Mouse (Mus musculus): ENCODE measurements around the gene Eif4a1.

Gene Eif4a1

GRCm38 (mm10) chr11:69679144-69679543 lies 6.9 kb upstream of the Eif4a1 start:
- DNase-seq (ENCODE audit: low read depth, low spot score): no peak

DNA sequence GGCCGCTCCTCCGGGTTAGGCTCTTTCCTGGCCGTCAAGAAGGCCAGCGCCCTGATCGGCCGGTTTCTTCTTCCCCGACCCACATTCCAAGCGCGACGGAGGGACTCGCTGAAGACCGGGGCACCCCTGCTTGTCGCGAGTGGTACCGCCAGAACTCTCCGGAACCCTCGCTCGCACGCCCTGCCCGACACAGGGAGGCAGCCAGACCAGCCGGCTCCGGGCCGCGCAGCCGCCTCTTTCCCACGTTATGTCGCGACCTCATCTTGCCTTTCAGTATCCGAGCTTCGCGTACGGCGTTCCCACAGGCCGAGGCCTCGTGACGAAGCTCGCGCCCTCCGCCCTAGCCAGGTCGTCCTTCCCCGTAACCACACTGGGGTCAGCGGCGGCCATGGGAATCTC lies 498 bp downstream of the Eif4a1 start:
- DNase-seq (ENCODE audit: low read depth, low spot score): no peak

DNA sequence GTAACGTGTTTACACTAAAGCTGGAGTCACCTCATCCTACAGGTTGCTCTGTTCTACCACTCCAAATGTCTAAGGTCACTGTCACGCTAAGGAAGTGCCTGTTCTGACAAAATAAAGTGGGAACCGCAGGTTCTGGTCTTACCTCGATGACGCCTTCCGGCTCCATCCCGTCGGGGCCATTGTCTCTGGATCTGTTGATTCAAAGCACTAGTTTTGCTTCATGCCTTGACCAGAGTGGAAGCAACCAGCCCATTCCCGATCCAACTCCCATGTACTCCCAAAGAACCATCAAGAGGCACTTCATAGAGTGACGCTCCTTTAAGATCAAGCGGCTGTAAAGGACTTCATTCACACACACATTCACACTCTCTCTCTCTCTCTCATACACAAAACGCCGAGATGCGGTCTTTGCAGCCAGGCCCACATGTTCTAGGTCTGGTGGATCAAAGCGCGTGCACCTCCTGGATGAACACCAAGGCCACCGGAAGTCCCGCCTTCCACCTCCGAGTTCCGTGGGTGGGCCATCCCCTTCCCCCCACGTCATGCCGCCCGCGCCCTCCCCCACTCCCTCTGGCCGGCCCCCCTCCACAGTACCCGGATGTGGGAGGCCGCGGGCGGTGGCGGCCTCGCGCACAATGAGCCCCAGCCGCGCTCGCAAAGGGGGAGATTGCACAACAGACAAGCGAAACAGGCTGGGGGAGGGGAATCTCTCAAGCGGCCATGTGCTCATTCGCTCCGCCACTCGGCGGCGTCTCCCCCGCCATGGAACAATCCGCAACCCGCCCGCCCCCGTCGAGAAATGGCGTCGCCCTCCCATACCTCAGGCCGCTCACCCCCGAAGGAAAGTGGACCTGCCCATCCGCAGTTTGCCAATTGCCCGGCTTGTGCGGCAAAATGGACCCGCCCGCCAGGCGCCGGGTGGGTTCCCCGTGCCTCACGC lies 1.2 kb downstream of the Eif4a1 start:
- peak; percentile 86 for DNase-seq (ENCODE audit: low read depth, low spot score)

DNA sequence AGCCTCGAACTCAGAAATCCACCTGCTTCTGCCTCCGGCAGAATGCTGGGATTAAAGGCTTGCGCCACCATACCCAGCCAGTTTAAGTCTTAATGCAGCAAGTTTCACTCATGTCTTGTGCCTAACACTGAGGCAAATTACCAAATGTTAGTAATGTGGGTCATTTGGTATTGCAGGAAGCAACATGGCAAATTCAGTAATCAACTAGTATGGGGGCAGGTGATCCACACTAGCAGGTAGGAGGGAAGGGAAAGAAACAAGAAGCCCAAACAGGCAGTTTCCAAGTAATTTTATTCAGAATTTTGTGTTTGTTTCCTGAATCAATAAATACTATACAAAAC lies 5.6 kb downstream of the Eif4a1 start:
- DNase-seq (ENCODE audit: low read depth, low spot score): no peak

DNA sequence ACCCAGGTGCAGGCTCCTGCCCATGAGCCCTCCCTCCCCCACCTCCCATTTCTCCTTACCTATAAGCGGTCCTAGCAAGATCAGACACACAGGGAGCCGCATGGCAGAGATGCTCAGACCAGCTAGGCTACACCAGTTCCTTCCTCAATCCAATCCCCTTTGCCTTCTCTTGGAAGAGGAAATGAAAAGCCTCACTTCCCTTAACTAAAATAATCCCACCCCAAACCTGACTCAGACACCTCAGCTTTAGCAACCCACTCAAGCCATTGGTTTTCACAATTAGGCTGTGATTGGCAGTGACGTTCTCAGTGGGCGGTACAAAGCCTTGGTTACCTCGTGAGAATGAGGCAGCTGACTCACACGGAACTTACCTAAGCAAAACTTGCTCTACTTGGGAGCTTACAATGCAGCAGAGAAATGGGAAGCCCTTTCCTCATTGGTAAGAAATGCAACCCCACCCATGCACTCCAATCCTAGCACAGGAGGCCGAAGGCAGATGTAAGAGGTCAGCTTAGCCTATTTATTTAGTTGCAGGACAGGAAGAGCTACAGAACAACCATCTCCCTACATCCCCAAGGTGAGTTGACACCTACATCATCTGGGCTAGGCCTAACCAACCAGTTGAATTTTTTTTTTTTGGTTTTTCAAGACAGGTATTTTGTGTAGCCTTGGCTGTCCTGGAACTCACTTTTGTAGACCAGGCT lies 6.1 kb downstream of the Eif4a1 start, which contains the start of gene Cd68:
Gene Cd68 (minus strand): TSS at position 193 of the 704 bp plus-strand sequence.
- peak; percentile 90 for DNase-seq (ENCODE audit: low read depth, low spot score)

DNA sequence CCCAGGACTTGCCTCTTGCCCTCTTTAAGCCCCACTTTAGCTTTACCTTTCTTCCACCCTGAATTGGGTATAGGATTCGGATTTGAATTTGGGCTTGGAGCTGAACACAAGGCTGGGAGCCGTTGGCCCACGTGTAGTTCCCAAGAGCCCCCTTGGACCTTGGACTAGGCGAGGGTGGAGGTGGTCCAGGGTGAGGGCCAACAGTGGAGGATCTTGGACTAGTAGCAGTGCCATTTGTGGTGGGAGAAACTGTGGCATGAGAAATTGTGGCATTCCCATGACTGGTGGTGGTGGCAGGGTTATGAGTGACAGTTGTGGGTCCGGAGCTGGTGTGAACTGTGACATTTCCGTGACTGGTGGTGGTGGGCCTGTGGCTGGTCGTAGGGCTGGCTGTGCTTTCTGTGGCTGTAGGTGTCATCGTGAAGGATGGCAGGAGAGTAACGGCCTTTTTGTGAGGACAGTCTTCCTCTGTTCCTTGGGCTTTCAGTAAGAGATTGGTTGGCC lies 6.7 kb downstream of the Eif4a1 start:
- DNase-seq (ENCODE audit: low read depth, low spot score): no peak

- DNase-seq (ENCODE audit: low read depth, low spot score): no peak
Measured at GRCm38 (mm10) chr11:69664841-69665240, 7.4 kb downstream of the Eif4a1 start.

DNA sequence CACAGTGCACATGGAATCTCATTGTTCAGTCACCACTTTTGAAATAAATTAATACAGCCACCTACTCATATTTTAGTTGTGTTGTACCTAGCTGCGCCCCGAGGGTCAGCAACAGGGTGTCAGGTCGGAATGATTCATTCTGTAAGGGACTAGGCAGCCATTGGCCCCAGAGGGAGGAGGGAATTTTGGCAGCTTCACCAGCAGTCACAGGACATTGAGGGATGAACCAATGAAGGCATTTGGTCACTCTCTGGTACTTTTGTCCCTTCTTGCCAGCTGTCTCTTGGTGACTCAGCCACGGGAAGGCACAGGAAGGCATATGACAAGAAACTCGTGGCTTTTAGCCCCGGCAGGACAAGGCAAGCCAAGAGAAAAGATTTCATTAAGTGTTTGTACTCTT lies 8.4 kb downstream of the Eif4a1 start:
- no peak for DNase-seq (ENCODE audit: low read depth, low spot score)

GRCm38 (mm10) chr11:69662967-69663671 lies 9.1 kb downstream of the Eif4a1 start:
- DNase-seq (ENCODE audit: low read depth, low spot score): no peak

GRCm38 (mm10) chr11:69662213-69662966 lies 9.8 kb downstream of the Eif4a1 start, which contains the start of gene Mpdu1:
Mpdu1 (minus strand) TSS chr11:69662642.
- peak; percentile 97 for DNase-seq (ENCODE audit: low read depth, low spot score)

DNA sequence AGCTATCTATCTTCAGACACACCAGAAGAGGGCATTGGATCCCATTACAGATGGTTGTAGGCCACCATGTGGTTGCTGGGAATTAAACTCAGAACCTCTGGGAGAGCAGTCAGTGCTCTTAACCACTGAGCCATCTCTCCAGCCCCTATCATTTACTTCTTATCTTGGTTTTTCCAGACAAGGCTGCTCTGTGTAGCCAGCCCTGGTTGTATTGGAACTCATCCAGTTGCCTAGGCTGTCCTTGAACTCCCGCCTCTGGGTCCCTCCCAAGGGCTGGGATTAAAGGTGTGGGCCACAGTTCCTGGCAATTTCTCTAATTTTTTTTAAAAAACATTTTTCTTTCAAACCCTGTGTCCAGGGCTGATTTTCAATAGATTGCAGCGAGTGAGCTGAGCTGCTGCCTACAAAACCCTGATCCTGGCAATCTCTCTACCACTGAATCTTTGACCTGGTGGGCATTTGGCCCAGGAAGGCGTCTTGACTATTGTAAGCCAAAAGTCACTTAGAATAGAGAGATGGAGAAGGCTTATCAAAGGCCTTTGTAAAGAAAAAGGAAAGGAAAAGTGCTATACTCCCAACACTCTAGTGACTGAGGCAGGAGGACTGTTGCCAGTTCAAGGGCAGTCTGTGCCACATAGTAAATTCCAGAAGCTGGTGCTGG lies 10.9 kb downstream of the Eif4a1 start:
- DNase-seq (ENCODE audit: low read depth, low spot score): no peak

GRCm38 (mm10) chr11:69657462-69657881 lies 14.8 kb downstream of the Eif4a1 start:
- DNase-seq (ENCODE audit: low read depth, low spot score): no peak

DNA sequence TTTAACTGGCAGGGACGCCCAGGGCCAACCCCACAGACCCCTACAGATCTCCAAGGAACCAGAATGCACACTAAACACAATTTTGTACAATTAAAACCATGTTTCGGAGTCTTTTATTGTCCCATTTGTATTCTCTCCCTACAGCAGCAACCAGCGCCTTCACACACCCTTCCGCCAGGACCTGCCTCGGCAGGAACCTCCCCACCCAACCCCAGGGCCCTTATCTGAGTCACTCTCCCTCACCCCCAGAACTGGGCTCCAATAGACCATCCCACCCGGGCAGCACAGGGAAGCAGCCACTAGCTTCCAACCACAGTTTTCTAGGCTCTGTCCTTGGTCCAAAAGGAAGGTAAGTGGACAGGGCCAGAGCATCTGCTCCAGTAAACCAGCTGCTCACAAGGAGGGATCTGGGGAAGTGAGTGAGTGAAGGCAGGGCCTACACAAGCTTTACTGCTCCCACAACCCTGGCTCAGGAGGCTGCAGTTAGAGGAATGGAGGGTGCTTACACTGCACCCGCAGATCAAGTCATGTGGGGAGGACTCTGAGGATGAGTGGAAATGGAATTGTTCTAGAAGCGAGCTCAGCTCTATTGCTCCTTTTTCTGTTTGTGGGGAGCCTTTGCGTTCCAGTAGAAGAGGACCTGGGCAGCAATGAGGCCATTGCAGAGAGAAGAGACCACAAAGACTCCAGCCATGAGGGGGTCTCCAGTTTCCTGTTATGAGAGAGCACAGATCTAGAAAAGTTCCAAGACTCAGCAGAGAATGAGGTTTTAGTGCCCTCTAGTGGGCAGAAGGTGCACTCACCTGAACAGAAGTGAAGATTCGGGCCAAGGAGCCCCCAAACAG lies 15.4 kb downstream of the Eif4a1 start:
- DNase-seq (ENCODE audit: low read depth, low spot score): no peak

DNA sequence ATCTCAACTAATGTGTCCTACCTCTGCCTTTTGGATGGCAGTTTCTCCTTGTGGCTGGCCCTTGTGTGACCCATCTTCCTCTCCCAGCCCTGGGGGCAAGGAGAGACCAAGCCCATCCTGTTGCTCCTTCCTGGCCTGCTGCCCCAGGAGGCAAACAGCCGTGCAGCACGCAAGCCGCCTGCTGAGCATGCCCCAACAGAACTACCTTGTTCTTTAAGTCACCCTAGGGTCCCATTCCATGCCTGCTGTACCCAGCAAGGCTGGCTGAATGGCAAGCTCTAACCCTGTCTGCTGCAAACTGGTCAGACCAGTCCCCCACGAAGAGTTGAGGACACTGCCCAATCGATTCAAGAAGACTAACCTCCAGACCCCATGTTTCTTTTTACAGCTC lies 16.2 kb downstream of the Eif4a1 start:
- DNase-seq (ENCODE audit: low read depth, low spot score): no peak

GRCm38 (mm10) chr11:69655264-69656064 lies 16.8 kb downstream of the Eif4a1 start, which contains the start of gene Sox15:
Sox15 (plus strand) TSS chr11:69655314.
- DNase-seq (ENCODE audit: low read depth, low spot score): peak; percentile 86

GRCm38 (mm10) chr11:69654760-69655159 lies 17.5 kb downstream of the Eif4a1 start:
- DNase-seq (ENCODE audit: low read depth, low spot score): no peak

DNA sequence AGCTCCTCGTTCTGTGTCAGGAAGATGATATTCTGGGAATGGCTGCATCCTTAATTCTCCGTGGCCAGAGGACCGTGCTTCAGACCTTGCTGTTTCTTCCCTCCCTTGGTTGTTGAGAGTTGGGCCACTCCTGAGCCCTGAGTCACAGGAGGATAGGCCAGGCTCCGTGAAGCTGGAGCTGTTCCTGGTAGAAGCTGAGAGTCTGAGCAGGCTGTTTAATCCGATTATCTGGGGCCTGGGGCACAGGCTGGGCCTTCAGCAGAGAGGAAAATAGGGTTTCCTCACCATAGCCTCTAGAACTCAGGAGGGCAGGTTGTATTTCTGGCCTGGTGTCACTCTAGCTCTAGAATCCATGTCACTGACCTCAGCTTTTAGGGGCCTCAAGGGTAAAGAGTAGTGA lies 18.8 kb downstream of the Eif4a1 start:
- no peak for DNase-seq (ENCODE audit: low read depth, low spot score)

- DNase-seq (ENCODE audit: low read depth, low spot score): no peak
Measured at GRCm38 (mm10) chr11:69645860-69646259, 26.4 kb downstream of the Eif4a1 start.

- DNase-seq (ENCODE audit: low read depth, low spot score): no peak
Measured at GRCm38 (mm10) chr11:69635471-69635870, 36.8 kb downstream of the Eif4a1 start.
